Mouse (Mus musculus) liver, adult 2 months (tissue): ENCODE measurements around the gene Catsperg1. TPM values are rescaled to one million over a fixed set of nuclear protein-coding genes. Genes with fewer than 3 reads are reported as not detected.
A peak's percentile ranks its signal among the peaks of the same experiment; 100 is the strongest.
"Not testable (repeated sequence)": the region's sequence is repeated elsewhere in the genome, so short reads cannot be mapped to it uniquely, and the experiment has no call there.

ENCODE experiments used
- DNase-seq: peaks from one replicate; pipeline ENCODE4 v3.0.0-alpha.2; 2011; ENCODE audit warnings: low read depth, low spot score; ENCODE audit errors: extremely low read depth
- H3K27ac ChIP-seq: fragments of 200-500 bp; replicated peaks from 2 replicates; pipeline ENCODE4 v1.5.1; 2012; ENCODE audit warnings: low read depth, mild to moderate bottlenecking, control low read depth, inconsistent platforms, low read length; ENCODE audit not compliant: insufficient read depth
- H3K27me3 ChIP-seq: fragments of 200-500 bp; 2 replicates; pipeline ENCODE4 v1.6.1; 2012; ENCODE audit warnings: mild to moderate bottlenecking, moderate library complexity, low read length, inconsistent platforms; ENCODE audit not compliant: control insufficient read depth, insufficient read depth
- H3K36me3 ChIP-seq: fragments of 200-500 bp; 2 replicates; pipeline ENCODE4 v1.6.1; 2012; ENCODE audit warnings: low read length, inconsistent platforms; ENCODE audit not compliant: control insufficient read depth, insufficient read depth
- H3K4me1 ChIP-seq: fragments of 200-500 bp; 2 replicates; pipeline ENCODE4 v1.6.1; 2011; ENCODE audit warnings: low read length; ENCODE audit not compliant: control insufficient read depth, insufficient read depth
- H3K4me3 ChIP-seq: fragments of 200-500 bp; 2 replicates; pipeline ENCODE4 v1.5.1; 2011; ENCODE audit warnings: low read depth, mild to moderate bottlenecking, control low read depth, low read length, moderate library complexity; ENCODE audit not compliant: insufficient read depth
- H3K79me2 ChIP-seq: fragments of 200-500 bp; 2 replicates; pipeline ENCODE4 v1.6.1; 2012; ENCODE audit warnings: inconsistent platforms, mild to moderate bottlenecking, low read length, moderate library complexity; ENCODE audit not compliant: control insufficient read depth, insufficient read depth
- H3K9ac ChIP-seq: fragments of 200-500 bp; 2 replicates; pipeline ENCODE4 v1.6.1; 2012; ENCODE audit warnings: low read depth, mild to moderate bottlenecking, control low read depth, inconsistent platforms, low read length
- CTCF ChIP-seq: fragments of 200-500 bp; IDR thresholded peaks from 2 replicates; pipeline ENCODE4 v1.5.1; 2011; ENCODE audit warnings: low read depth, low read length, control low read depth
- POLR2A ChIP-seq: fragments of 200-500 bp; IDR thresholded peaks from 2 replicates; pipeline ENCODE4 v1.6.1; 2011; ENCODE audit warnings: low read length, control low read depth; ENCODE audit not compliant: insufficient read depth; ENCODE audit errors: extremely low read depth
- WGBS: fragments of 180-500 bp; shearing (Covaris S2); methylation state at CpG from one replicate; pipeline ENCODE4 v1.1.7; 2018; 5-methylcytosine and 5-hydroxymethylcytosine counted together
- polyA plus RNA-seq: library from polyadenylated mRNA; depleted of rRNA; stranded (reverse); fragments of >200 nt; gene quantifications from 2 replicates; pipeline ENCODE4 v1.2.3, GENCODE M21; 2012
- total RNA-seq: library from RNA; depleted of rRNA; stranded (reverse); fragments of >200 nt; gene quantifications from 2 replicates; pipeline ENCODE4 v1.2.3, GENCODE M21; 2014

Gene Catsperg1
- total and polyA plus RNA-seq, 2 experiments = 0.24 to 0.28 TPM

GRCm38 (mm10) chr7:29212199-29212765, 1.6 kb downstream of the Catsperg1 start:
- no peak for TF ChIP-seq CTCF
- no peak for TF ChIP-seq POLR2A
- peak; percentile 39 for DNase-seq
- H3K79me2 ChIP-seq = no peaks in the 10 kb centered on the region
- no peak overlapping the region for H3K27ac ChIP-seq
- no peak overlapping the region for H3K9ac ChIP-seq
- peaks cover 10% of the 10 kb centered on the region; the same call in 1 of the 2 replicates for H3K27me3 ChIP-seq
- no peak overlapping the region for H3K4me3 ChIP-seq
- 30% methylated on average over 26 of the region's 26 CpGs for WGBS
- no peaks in the 10 kb centered on the region for H3K36me3 ChIP-seq
- no peaks in the 10 kb centered on the region for H3K4me1 ChIP-seq

DNA sequence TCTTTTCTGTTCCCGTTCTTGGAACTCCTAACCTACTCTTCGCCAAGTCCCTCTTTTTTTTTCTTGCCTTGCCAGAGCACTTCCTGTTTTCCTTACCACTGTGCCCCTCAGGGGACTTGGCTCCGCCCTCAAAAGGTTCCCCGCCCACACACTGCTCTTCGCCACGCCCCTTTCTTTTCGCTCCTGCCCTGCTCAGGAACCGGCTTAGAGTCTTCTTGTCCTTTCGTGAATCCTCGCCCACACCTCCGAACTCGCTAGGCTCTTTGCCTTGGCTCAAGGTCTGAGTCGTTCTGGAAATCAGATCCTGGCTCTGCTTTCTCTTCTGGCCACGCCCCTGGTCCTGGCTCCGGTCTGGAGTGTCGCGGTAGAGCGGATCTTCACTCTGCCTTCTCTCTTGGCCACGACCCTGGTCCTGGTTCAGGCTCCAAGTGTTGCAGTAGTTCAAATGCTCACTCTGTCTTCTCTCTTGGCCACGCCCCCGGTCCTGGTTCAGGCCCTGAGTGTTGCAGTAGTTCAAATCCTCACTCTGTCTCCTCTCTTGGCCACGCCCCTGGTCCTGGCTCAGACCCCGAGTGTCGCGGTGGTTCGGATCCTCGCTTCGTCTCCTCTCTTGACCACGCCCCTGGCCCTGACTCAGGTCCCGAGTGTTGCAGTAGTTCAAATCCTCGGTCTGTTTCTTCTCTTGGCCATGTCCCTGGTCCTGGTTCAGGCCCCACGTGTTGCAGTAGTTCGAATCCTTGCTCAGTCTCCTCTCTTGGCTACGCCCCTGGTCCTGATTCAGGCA, 2.2 kb downstream of the Catsperg1 start:
- 9% methylated on average over 34 of the region's 34 CpGs for WGBS

DNA sequence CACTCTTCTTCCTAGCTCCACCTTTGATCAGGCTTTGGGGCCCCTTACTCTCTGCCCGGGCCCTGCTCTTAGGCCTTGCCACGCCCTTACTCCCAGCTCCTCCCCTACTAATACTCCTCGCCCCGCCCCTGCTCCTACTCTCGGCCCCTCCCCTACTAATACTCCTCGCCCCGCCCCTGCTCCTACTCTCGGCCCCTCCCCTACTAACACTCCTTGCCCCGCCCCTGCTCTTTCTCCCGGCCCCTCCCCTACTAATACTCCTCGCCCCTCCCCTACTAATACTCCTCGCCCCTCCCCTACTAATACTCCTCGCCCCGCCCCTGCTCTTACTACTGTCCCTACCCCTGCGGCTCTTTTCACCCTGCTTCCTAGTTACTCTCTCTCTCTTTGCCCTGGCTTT, 2.8 kb downstream of the Catsperg1 start:
- Histone ChIP-seq H3K27me3 (peaks cover 10% of the 10 kb centered on the region; the same call in 1 of the 2 replicates), H3K4me3 (peak overlapping the region; percentile 23; the same call in 1 of the 2 replicates)
- H3K9ac ChIP-seq, H3K36me3 ChIP-seq, H3K27ac ChIP-seq, H3K4me1 ChIP-seq, DNase-seq, H3K79me2 ChIP-seq: not testable (repeated sequence)
- WGBS = 38% methylated on average over 13 of the region's 15 CpGs

More for the DNA sequence above, 2.2 kb downstream of the Catsperg1 start:
- no peak for TF ChIP-seq POLR2A
- H3K27me3 ChIP-seq = peaks cover 10% of the 10 kb centered on the region; the same call in 1 of the 2 replicates
- H3K4me1 ChIP-seq = no peaks in the 10 kb centered on the region
- DNase-seq = peak; percentile 38
- peak overlapping the region; percentile 3 for H3K27ac ChIP-seq
- H3K9ac ChIP-seq = 0 out of 2 replicates have a peak overlapping the region, but pooled peaks have one; percentile 7
- H3K79me2 ChIP-seq = no peaks in the 10 kb centered on the region
- peak overlapping the region; percentile 23 for H3K4me3 ChIP-seq
- no peaks in the 10 kb centered on the region for H3K36me3 ChIP-seq

GRCm38 (mm10) chr7:29202577-29202976, 11.3 kb downstream of the Catsperg1 start:
- no peak overlapping the region for H3K27ac ChIP-seq
- no peaks in the 10 kb centered on the region for H3K79me2 ChIP-seq
- no peak overlapping the region for H3K4me3 ChIP-seq
- 85% methylated on average over 6 of the region's 6 CpGs for WGBS
- DNase-seq = no peak
- H3K4me1 ChIP-seq = no peaks in the 10 kb centered on the region
- no peak for TF ChIP-seq POLR2A
- no peak for TF ChIP-seq CTCF
- H3K27me3 ChIP-seq = no peaks in the 10 kb centered on the region
- H3K9ac ChIP-seq = no peak overlapping the region
- no peaks in the 10 kb centered on the region for H3K36me3 ChIP-seq

- H3K4me1 ChIP-seq, H3K9ac ChIP-seq, H3K27ac ChIP-seq, DNase-seq, H3K36me3 ChIP-seq, H3K27me3 ChIP-seq, H3K4me3 ChIP-seq, H3K79me2 ChIP-seq: not testable (repeated sequence)
- WGBS = 81% methylated on average over 1 of the region's 1 CpGs
These were observed 19.6 kb downstream of the Catsperg1 start for GRCm38 (mm10) chr7:29194230-29194629.

DNA sequence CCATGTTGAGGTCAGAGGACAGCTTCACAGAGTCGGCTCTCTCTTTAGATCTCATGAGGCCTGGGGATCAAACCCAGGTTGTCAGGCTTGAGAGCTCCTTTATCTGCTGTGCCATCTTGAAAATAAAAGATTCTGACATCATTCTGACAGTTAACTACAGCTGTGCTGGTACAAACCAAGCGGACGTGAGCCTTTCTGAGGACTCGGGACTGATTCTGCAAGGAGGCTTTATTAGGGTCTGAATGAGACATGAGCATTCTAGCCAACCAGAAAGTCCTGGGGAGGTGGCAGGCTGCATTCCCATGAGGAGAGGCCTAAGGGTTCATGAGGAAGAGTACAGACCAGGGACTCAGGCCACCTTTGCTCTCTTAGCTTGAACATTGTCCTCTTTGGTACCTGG, 32.5 kb downstream of the Catsperg1 start:
- H3K27ac ChIP-seq, H3K79me2 ChIP-seq, H3K4me1 ChIP-seq, H3K27me3 ChIP-seq, H3K36me3 ChIP-seq, H3K4me3 ChIP-seq, DNase-seq, H3K9ac ChIP-seq: not testable (repeated sequence)
- 91% methylated on average over 4 of the region's 4 CpGs for WGBS
